Mouse (Mus musculus) embryonic fibroblast, embryonic 13.5 days (primary cell): ENCODE results near the gene Clta.

Experiments used
- CTCF ChIP-seq: IDR thresholded peaks from 2 replicates; pipeline ENCODE4 v1.5.1; 2011; ENCODE audit warnings: mild to moderate bottlenecking, control low read depth, low read length, moderate library complexity, borderline replicate concordance; ENCODE audit not compliant: insufficient read depth
- POLR2A ChIP-seq: IDR thresholded peaks from 2 replicates; pipeline ENCODE4 v1.6.1; 2011; ENCODE audit warnings: low read depth, mild to moderate bottlenecking, control low read depth, low read length, moderate library complexity

- TF ChIP-seq CTCF (no peak), POLR2A (no peak)
Observed at GRCm38 (mm10) chr4:43981251-43981650, 23.0 kb upstream of the Clta start.
